Mouse (Mus musculus) hindbrain, embryonic 15.5 days (tissue): ENCODE measurements around the gene Eif4e. TPM values are rescaled to one million over a fixed set of nuclear protein-coding genes. Genes with fewer than 3 reads are reported as not detected.
"Not testable (repeated sequence)": the region's sequence is repeated elsewhere in the genome, so short reads cannot be mapped to it uniquely, and the experiment has no call there.

Experiments used
- ATAC-seq: fragments of 200-750 bp; cut with Nextera tagmentation; 2 replicates; pipeline ENCODE4 v1.8.0; 2017; ENCODE audit warnings: low read depth, moderate number of reproducible peaks, moderate TSS enrichment; ENCODE audit not compliant: low FRiP score
- H3K27ac ChIP-seq: fragments of 300-500 bp; sonication (generic); replicated peaks from 2 replicates; pipeline ENCODE4 v1.5.1; 2015; ENCODE audit warnings: mild to moderate bottlenecking, inconsistent platforms
- H3K27me3 ChIP-seq: fragments of 300-500 bp; sonication (generic); 2 replicates; pipeline ENCODE4 v1.6.1; 2015; ENCODE audit warnings: control low read depth, inconsistent platforms
- H3K36me3 ChIP-seq: fragments of 300-500 bp; sonication (generic); 2 replicates; pipeline ENCODE4 v1.6.1; 2015; ENCODE audit warnings: control low read depth, inconsistent platforms
- H3K4me1 ChIP-seq: fragments of 300-500 bp; sonication (generic); replicated peaks from 2 replicates; pipeline ENCODE4 v1.6.1; 2015; ENCODE audit warnings: control low read depth, inconsistent platforms
- H3K4me2 ChIP-seq: fragments of 300-500 bp; sonication (generic); 2 replicates; pipeline ENCODE4 v1.6.1; 2015; ENCODE audit warnings: moderate library complexity, mild to moderate bottlenecking, inconsistent platforms
- H3K4me3 ChIP-seq: fragments of 300-500 bp; sonication (generic); 2 replicates; pipeline ENCODE4 v1.5.1; 2015; ENCODE audit warnings: mild to moderate bottlenecking, inconsistent platforms
- H3K9ac ChIP-seq: fragments of 300-500 bp; sonication (generic); 2 replicates; pipeline ENCODE4 v1.6.1; 2015; ENCODE audit warnings: inconsistent platforms
- H3K9me3 ChIP-seq: fragments of 300-500 bp; sonication (generic); 2 replicates; pipeline ENCODE4 v1.6.1; 2016; ENCODE audit warnings: control low read depth, inconsistent platforms
- WGBS: fragments of 180-500 bp; shearing (Covaris S2); methylation state at CpG from one replicate; pipeline ENCODE4 v1.1.7; 2015; 5-methylcytosine and 5-hydroxymethylcytosine counted together
- polyA plus RNA-seq: library from polyadenylated mRNA; unstranded; fragments of >200 nt; fragmentation: Nextera tagmentation; extraction: Ambion mirVana; gene quantifications from 2 replicates; pipeline ENCODE4 v1.2.1, GENCODE M21; 2015

Gene Eif4e
- polyA plus RNA-seq, 1 experiment from 2014 or later: 351 TPM

- WGBS: 90% methylated on average over 4 of the region's 4 CpGs
- H3K9ac ChIP-seq: no peak overlapping the region
- H3K4me2 ChIP-seq: no peak overlapping the region
- H3K27ac ChIP-seq: no peak overlapping the region
- H3K9me3 ChIP-seq: no peaks in the 10 kb centered on the region
- no peaks in the 10 kb centered on the region for H3K27me3 ChIP-seq
- no peak for ATAC-seq
- H3K4me3 ChIP-seq: no peak overlapping the region
- H3K4me1 ChIP-seq: no peaks in the 10 kb centered on the region
- H3K36me3 ChIP-seq: peaks cover 24% of the 10 kb centered on the region
Measured at GRCm38 (mm10) chr3:138549045-138549444, 23.1 kb downstream of the Eif4e start.

GRCm38 (mm10) chr3:138550336-138551123 lies 24.6 kb downstream of the Eif4e start:
- Histone ChIP-seq H3K27me3 (no peaks in the 10 kb centered on the region), H3K4me2 (no peak overlapping the region), H3K9ac (no peak overlapping the region), H3K9me3 (no peaks in the 10 kb centered on the region), H3K4me1 (no peaks in the 10 kb centered on the region), H3K27ac (no peak overlapping the region), H3K36me3 (peaks cover 31% of the 10 kb centered on the region), H3K4me3 (no peak overlapping the region)
- ATAC-seq: no peak
- WGBS: 92% methylated on average over 19 of the region's 19 CpGs

- not testable (repeated sequence) for H3K27me3 ChIP-seq, ATAC-seq, H3K27ac ChIP-seq, H3K4me3 ChIP-seq, H3K4me2 ChIP-seq, H3K9me3 ChIP-seq, H3K4me1 ChIP-seq, H3K9ac ChIP-seq
- H3K36me3 ChIP-seq: peaks cover 47% of the 10 kb centered on the region
- WGBS: 97% methylated on average over 8 of the region's 8 CpGs
Measured at GRCm38 (mm10) chr3:138555279-138555678, 29.3 kb downstream of the Eif4e start.

- Histone ChIP-seq H3K4me1 (no peaks in the 10 kb centered on the region), H3K9me3 (no peaks in the 10 kb centered on the region), H3K27ac (no peak overlapping the region), H3K4me3 (no peak overlapping the region), H3K36me3 (peaks cover 33% of the 10 kb centered on the region), H3K9ac (no peak overlapping the region), H3K4me2 (no peak overlapping the region), H3K27me3 (no peaks in the 10 kb centered on the region)
- WGBS: 47% methylated on average over 4 of the region's 4 CpGs
- ATAC-seq: peak; percentile 62; the same call in 1 of the 2 replicates
Measured at GRCm38 (mm10) chr3:138558529-138558928, 32.5 kb downstream of the Eif4e start.

DNA sequence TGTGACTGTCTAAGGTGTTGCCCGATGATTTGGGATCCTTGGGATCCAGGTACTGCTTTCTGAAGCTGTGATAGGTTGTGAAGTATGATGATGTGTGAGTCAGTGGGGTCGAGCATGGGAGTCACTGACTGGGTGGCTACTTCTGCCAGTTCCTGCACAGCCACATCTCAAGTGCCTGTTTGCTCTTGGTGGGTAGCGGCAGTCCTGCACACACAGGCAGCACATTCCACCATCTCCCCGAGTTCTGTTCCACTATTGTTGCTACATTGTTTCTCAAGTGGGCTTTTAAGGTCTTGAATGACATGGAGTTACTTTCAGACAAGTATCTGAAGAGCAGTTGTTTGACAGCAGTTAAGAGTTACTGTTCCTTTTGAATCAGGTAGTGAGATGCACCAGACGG lies 34.3 kb downstream of the Eif4e start:
- Histone ChIP-seq H3K4me3 (no peak overlapping the region), H3K27ac (no peak overlapping the region), H3K9ac (no peak overlapping the region), H3K9me3 (no peaks in the 10 kb centered on the region), H3K36me3 (peaks cover 26% of the 10 kb centered on the region), H3K4me2 (no peak overlapping the region), H3K27me3 (no peaks in the 10 kb centered on the region), H3K4me1 (no peaks in the 10 kb centered on the region)
- WGBS: 66% methylated on average over 5 of the region's 5 CpGs
- no peak for ATAC-seq

DNA sequence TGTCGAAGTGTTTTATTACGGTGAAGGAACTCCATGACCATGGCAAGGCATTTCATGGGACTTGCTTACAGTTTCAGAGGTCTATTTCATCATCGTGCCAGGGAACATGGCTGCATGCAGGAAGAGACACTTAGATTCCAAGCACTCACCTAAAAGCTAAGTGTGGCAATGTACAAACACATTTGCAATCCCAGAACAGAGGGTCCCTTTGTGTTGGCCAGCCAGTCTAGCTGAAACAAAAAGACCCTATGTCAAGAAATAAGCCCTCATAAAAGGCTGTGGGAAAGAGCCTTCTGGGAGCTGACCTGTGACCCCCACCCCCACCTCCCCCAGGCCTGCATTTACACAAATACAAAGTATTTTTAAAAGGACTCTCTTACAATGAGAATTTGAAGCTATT lies 34.9 kb downstream of the Eif4e start:
- Histone ChIP-seq H3K9ac (no peak overlapping the region), H3K4me3 (no peak overlapping the region), H3K4me2 (no peak overlapping the region), H3K36me3 (peaks cover 23% of the 10 kb centered on the region), H3K27me3 (no peaks in the 10 kb centered on the region), H3K27ac (no peak overlapping the region), H3K9me3 (no peaks in the 10 kb centered on the region), H3K4me1 (no peaks in the 10 kb centered on the region)
- WGBS: 65% methylated on average over 3 of the region's 3 CpGs
- ATAC-seq: no peak

- no peaks in the 10 kb centered on the region for H3K27me3 ChIP-seq
- H3K9me3 ChIP-seq: no peaks in the 10 kb centered on the region
- no peak overlapping the region for H3K9ac ChIP-seq
- no peaks in the 10 kb centered on the region for H3K36me3 ChIP-seq
- WGBS: 93% methylated on average over 10 of the region's 10 CpGs
- no peak overlapping the region for H3K27ac ChIP-seq
- ATAC-seq: no peak
- no peaks in the 10 kb centered on the region for H3K4me1 ChIP-seq
- no peak overlapping the region for H3K4me3 ChIP-seq
- H3K4me2 ChIP-seq: no peak overlapping the region
Measured at GRCm38 (mm10) chr3:138578867-138579266, 52.9 kb downstream of the Eif4e start.

GRCm38 (mm10) chr3:138586213-138586612 lies 60.2 kb downstream of the Eif4e start:
- no peak overlapping the region for H3K27ac ChIP-seq
- WGBS: 24% methylated on average over 7 of the region's 7 CpGs
- H3K9me3 ChIP-seq: no peaks in the 10 kb centered on the region
- no peak for ATAC-seq
- H3K4me3 ChIP-seq: no peak overlapping the region
- H3K4me2 ChIP-seq: no peak overlapping the region
- no peaks in the 10 kb centered on the region for H3K36me3 ChIP-seq
- H3K4me1 ChIP-seq: no peaks in the 10 kb centered on the region
- no peaks in the 10 kb centered on the region for H3K27me3 ChIP-seq
- no peak overlapping the region for H3K9ac ChIP-seq

GRCm38 (mm10) chr3:138587137-138587536 lies 61.2 kb downstream of the Eif4e start:
- WGBS: 81% methylated on average over 4 of the region's 4 CpGs
- no peaks in the 10 kb centered on the region for H3K9me3 ChIP-seq
- H3K27ac ChIP-seq: no peak overlapping the region
- no peaks in the 10 kb centered on the region for H3K27me3 ChIP-seq
- no peak for ATAC-seq
- no peak overlapping the region for H3K4me2 ChIP-seq
- H3K4me1 ChIP-seq: no peaks in the 10 kb centered on the region
- H3K4me3 ChIP-seq: no peak overlapping the region
- no peaks in the 10 kb centered on the region for H3K36me3 ChIP-seq
- no peak overlapping the region for H3K9ac ChIP-seq

GRCm38 (mm10) chr3:138588001-138588400 lies 62.0 kb downstream of the Eif4e start:
- Histone ChIP-seq H3K4me1 (no peaks in the 10 kb centered on the region), H3K27ac (no peak overlapping the region), H3K4me2 (no peak overlapping the region), H3K9ac (no peak overlapping the region), H3K27me3 (no peaks in the 10 kb centered on the region), H3K36me3 (no peaks in the 10 kb centered on the region), H3K4me3 (no peak overlapping the region), H3K9me3 (no peaks in the 10 kb centered on the region)
- 87% methylated on average over 9 of the region's 9 CpGs for WGBS
- no peak for ATAC-seq

DNA sequence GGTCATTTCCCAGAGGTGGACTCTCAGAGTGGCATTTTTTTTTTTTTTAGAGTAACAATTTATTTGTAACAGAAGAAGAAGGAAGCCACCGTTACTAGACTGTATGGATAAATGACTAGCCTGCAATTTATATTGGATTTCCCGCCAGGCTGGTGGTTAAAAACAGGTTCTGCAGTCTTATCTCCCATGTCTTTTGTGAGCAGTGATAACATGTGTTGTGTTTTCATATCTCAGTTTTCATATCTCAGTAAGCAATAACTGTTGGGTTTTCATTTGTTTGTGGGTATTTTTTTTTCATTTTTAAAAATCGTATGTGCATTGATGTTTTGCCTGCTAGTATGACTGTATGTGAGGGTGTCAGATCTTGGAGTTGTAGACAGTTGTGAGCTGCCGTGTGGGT lies 65.0 kb downstream of the Eif4e start:
- Histone ChIP-seq H3K9me3 (no peaks in the 10 kb centered on the region), H3K36me3 (no peaks in the 10 kb centered on the region), H3K27ac (no peak overlapping the region), H3K27me3 (no peaks in the 10 kb centered on the region), H3K4me2 (no peak overlapping the region), H3K9ac (no peak overlapping the region), H3K4me1 (no peaks in the 10 kb centered on the region), H3K4me3 (no peak overlapping the region)
- WGBS: 85% methylated on average over 4 of the region's 4 CpGs
- ATAC-seq: no peak

DNA sequence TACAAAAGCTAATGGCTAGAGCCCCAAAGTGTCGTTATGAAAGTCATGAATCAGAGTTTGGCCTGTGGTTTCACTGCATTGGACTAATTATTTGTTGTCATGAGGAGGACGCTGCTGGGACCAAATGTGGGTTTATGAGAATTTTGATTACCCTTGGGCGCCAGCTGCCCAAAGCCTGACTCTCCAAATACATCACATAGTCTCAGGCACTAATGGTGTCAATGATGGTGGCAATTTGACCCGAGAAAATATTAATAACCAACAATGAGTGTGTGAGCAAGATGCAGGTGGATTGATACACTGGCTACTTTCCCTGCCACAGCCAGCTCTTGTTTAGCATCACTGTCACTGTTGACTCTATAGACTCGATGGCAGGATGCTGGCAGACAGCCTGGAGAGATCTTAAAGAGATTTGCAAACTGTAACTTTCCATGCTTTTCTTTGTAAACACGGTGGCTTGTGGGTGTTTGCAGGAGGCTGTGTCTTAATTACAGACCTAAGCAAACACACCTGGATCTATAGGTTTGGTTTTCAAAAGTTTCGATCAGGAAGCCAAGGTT lies 65.9 kb downstream of the Eif4e start:
- H3K36me3 ChIP-seq: no peaks in the 10 kb centered on the region
- ATAC-seq: no peak
- H3K4me2 ChIP-seq: no peak overlapping the region
- H3K9me3 ChIP-seq: no peaks in the 10 kb centered on the region
- no peaks in the 10 kb centered on the region for H3K4me1 ChIP-seq
- H3K4me3 ChIP-seq: no peak overlapping the region
- H3K9ac ChIP-seq: no peak overlapping the region
- H3K27ac ChIP-seq: no peak overlapping the region
- no peaks in the 10 kb centered on the region for H3K27me3 ChIP-seq
- WGBS: 63% methylated on average over 7 of the region's 7 CpGs

DNA sequence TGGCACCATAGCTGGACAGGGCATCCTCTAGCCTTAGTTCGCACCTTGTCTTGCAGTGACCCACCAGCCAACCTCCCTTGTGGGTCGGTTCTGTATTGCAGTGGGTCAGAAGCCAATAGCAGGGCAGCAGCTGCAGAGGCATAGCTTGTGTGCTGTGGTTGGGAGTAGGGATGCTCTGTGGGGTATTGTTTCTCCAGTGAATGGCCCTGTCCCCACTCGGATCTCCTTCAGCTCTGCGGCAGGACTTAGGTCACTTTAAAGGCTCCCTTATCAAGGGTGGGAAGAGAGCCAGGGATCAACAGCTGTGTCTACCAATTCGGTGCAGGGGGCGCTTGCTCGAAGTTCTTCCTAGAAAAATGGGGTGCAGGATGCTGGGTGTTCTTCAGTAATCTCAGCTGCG lies 67.2 kb downstream of the Eif4e start:
- H3K36me3 ChIP-seq: no peaks in the 10 kb centered on the region
- no peak overlapping the region for H3K4me3 ChIP-seq
- H3K27ac ChIP-seq: no peak overlapping the region
- no peaks in the 10 kb centered on the region for H3K27me3 ChIP-seq
- 84% methylated on average over 8 of the region's 8 CpGs for WGBS
- ATAC-seq: no peak
- no peaks in the 10 kb centered on the region for H3K9me3 ChIP-seq
- H3K9ac ChIP-seq: no peak overlapping the region
- no peak overlapping the region for H3K4me2 ChIP-seq
- H3K4me1 ChIP-seq: no peaks in the 10 kb centered on the region
